Mouse (Mus musculus): Measurements from ENCODE around the gene Spi1. TPM values are rescaled to one million over a fixed set of nuclear protein-coding genes. Genes with fewer than 3 reads are reported as not detected.

Spi1 gene
- polyA plus RNA-seq, 1 experiment from 2014 or later = 2.8 TPM

- peaks cover 63% of the 10 kb centered on the region for H3K36me3 ChIP-seq (ENCODE audit: poor library complexity, severe bottlenecking)
- no peak for ATAC-seq
These were observed 55.3 kb downstream of the Spi1 start for GRCm38 (mm10) chr2:91137481-91137880.

GRCm38 (mm10) chr2:91139311-91139710 is 57.1 kb downstream of the Spi1 start:
- no peaks in the 10 kb centered on the region for H3K9me3 ChIP-seq (replicated peaks)
- H3K9ac ChIP-seq = no peak overlapping the region
- no peak overlapping the region for H3K4me2 ChIP-seq
- no peaks in the 10 kb centered on the region for H3K27me3 ChIP-seq
- 78% methylated on average over 5 of the region's 5 CpGs for WGBS
- no peak for ATAC-seq
- H3K27ac ChIP-seq = no peak overlapping the region
- no peaks in the 10 kb centered on the region for H3K4me1 ChIP-seq
- no peak overlapping the region for H3K4me3 ChIP-seq
- H3K36me3 ChIP-seq (ENCODE audit: poor library complexity, severe bottlenecking) = peaks cover 82% of the 10 kb centered on the region

More at GRCm38 (mm10) chr2:91137481-91137880, 55.3 kb downstream of the Spi1 start:
- no peaks in the 10 kb centered on the region for H3K9me3 ChIP-seq (replicated peaks)
- no peak overlapping the region for H3K27ac ChIP-seq
- no peaks in the 10 kb centered on the region for H3K4me1 ChIP-seq
- H3K27me3 ChIP-seq = no peaks in the 10 kb centered on the region
- no peak overlapping the region for H3K9ac ChIP-seq
- no peak overlapping the region for H3K4me2 ChIP-seq
- no peak overlapping the region for H3K4me3 ChIP-seq
- 94% methylated on average over 6 of the region's 6 CpGs for WGBS

- ATAC-seq = no peak
- H3K27ac ChIP-seq = no peak overlapping the region
- H3K27me3 ChIP-seq = no peaks in the 10 kb centered on the region
- WGBS = 63% methylated on average over 8 of the region's 8 CpGs
- H3K4me2 ChIP-seq = no peak overlapping the region
- H3K36me3 ChIP-seq (ENCODE audit: poor library complexity, severe bottlenecking) = peaks cover 86% of the 10 kb centered on the region
- no peaks in the 10 kb centered on the region for H3K4me1 ChIP-seq
- H3K9ac ChIP-seq = no peak overlapping the region
- H3K4me3 ChIP-seq = no peak overlapping the region
- no peaks in the 10 kb centered on the region for H3K9me3 ChIP-seq (replicated peaks)
These were observed 57.6 kb downstream of the Spi1 start for GRCm38 (mm10) chr2:91139764-91140163.

GRCm38 (mm10) chr2:91142920-91143319 is 60.7 kb downstream of the Spi1 start:
- Histone ChIP-seq H3K4me2 (no peak overlapping the region), H3K27me3 (no peaks in the 10 kb centered on the region), H3K4me3 (no peak overlapping the region), H3K9ac (no peak overlapping the region), H3K36me3 (ENCODE audit: poor library complexity, severe bottlenecking) (peaks cover 96% of the 10 kb centered on the region), H3K27ac (no peak overlapping the region), H3K4me1 (no peaks in the 10 kb centered on the region), H3K9me3 (replicated peaks) (no peaks in the 10 kb centered on the region)
- no peak for ATAC-seq
- 96% methylated on average over 6 of the region's 6 CpGs for WGBS

GRCm38 (mm10) chr2:91143401-91143800 is 61.2 kb downstream of the Spi1 start:
- no peak overlapping the region for H3K9ac ChIP-seq
- no peak overlapping the region for H3K27ac ChIP-seq
- H3K9me3 ChIP-seq (replicated peaks) = no peaks in the 10 kb centered on the region
- H3K4me1 ChIP-seq = no peaks in the 10 kb centered on the region
- 96% methylated on average over 11 of the region's 11 CpGs for WGBS
- H3K27me3 ChIP-seq = no peaks in the 10 kb centered on the region
- no peak overlapping the region for H3K4me3 ChIP-seq
- H3K4me2 ChIP-seq = no peak overlapping the region
- no peak for ATAC-seq
- H3K36me3 ChIP-seq (ENCODE audit: poor library complexity, severe bottlenecking) = peaks cover 94% of the 10 kb centered on the region

GRCm38 (mm10) chr2:91148101-91148500 is 65.9 kb downstream of the Spi1 start:
- peaks cover 89% of the 10 kb centered on the region for H3K36me3 ChIP-seq (ENCODE audit: poor library complexity, severe bottlenecking)
- H3K4me1 ChIP-seq = no peaks in the 10 kb centered on the region
- H3K27ac ChIP-seq = no peak overlapping the region
- no peak overlapping the region for H3K9ac ChIP-seq
- no peak overlapping the region for H3K4me2 ChIP-seq
- no peak overlapping the region for H3K4me3 ChIP-seq
- no peaks in the 10 kb centered on the region for H3K9me3 ChIP-seq (replicated peaks)
- H3K27me3 ChIP-seq = no peaks in the 10 kb centered on the region
- no peak for ATAC-seq

- H3K9me3 ChIP-seq (replicated peaks) = no peaks in the 10 kb centered on the region
- H3K4me2 ChIP-seq = no peak overlapping the region
- no peaks in the 10 kb centered on the region for H3K27me3 ChIP-seq
- no peaks in the 10 kb centered on the region for H3K4me1 ChIP-seq
- ATAC-seq = no peak
- no peak overlapping the region for H3K27ac ChIP-seq
- no peak overlapping the region for H3K4me3 ChIP-seq
- peaks cover 89% of the 10 kb centered on the region for H3K36me3 ChIP-seq (ENCODE audit: poor library complexity, severe bottlenecking)
- 82% methylated on average over 1 of the region's 1 CpGs for WGBS
- H3K9ac ChIP-seq = no peak overlapping the region
These were observed 69.1 kb downstream of the Spi1 start for GRCm38 (mm10) chr2:91151331-91151730.

- Histone ChIP-seq H3K9me3 (replicated peaks) (no peaks in the 10 kb centered on the region), H3K4me2 (no peak overlapping the region), H3K36me3 (ENCODE audit: poor library complexity, severe bottlenecking) (peaks cover 89% of the 10 kb centered on the region), H3K9ac (no peak overlapping the region), H3K4me3 (no peak overlapping the region), H3K27ac (no peak overlapping the region), H3K4me1 (no peaks in the 10 kb centered on the region), H3K27me3 (no peaks in the 10 kb centered on the region)
- 81% methylated on average over 3 of the region's 3 CpGs for WGBS
- no peak for ATAC-seq
These were observed 70.7 kb downstream of the Spi1 start for GRCm38 (mm10) chr2:91152885-91153377.

- H3K27me3 ChIP-seq = no peaks in the 10 kb centered on the region
- no peak for ATAC-seq
- H3K4me1 ChIP-seq = no peaks in the 10 kb centered on the region
- no peak overlapping the region for H3K9ac ChIP-seq
- no peak overlapping the region for H3K4me3 ChIP-seq
- H3K4me2 ChIP-seq = no peak overlapping the region
- no peaks in the 10 kb centered on the region for H3K9me3 ChIP-seq (replicated peaks)
- peaks cover 87% of the 10 kb centered on the region for H3K36me3 ChIP-seq (ENCODE audit: poor library complexity, severe bottlenecking)
- 93% methylated on average over 3 of the region's 3 CpGs for WGBS
- no peak overlapping the region for H3K27ac ChIP-seq
These were observed 71.9 kb downstream of the Spi1 start for GRCm38 (mm10) chr2:91154091-91154490.

GRCm38 (mm10) chr2:91157002-91157752 is 75.0 kb downstream of the Spi1 start:
- no peak for ATAC-seq
- Histone ChIP-seq H3K4me2 (no peak overlapping the region), H3K27ac (no peak overlapping the region), H3K27me3 (no peaks in the 10 kb centered on the region), H3K4me1 (no peaks in the 10 kb centered on the region), H3K36me3 (ENCODE audit: poor library complexity, severe bottlenecking) (peaks cover 92% of the 10 kb centered on the region), H3K9me3 (replicated peaks) (no peaks in the 10 kb centered on the region), H3K9ac (no peak overlapping the region), H3K4me3 (no peak overlapping the region)
- 31% methylated on average over 6 of the region's 6 CpGs for WGBS

GRCm38 (mm10) chr2:91160591-91160990 is 78.4 kb downstream of the Spi1 start:
- Histone ChIP-seq H3K4me1 (no peaks in the 10 kb centered on the region), H3K27me3 (no peaks in the 10 kb centered on the region), H3K9me3 (replicated peaks) (no peaks in the 10 kb centered on the region), H3K4me2 (no peak overlapping the region), H3K9ac (no peak overlapping the region), H3K4me3 (no peak overlapping the region), H3K36me3 (ENCODE audit: poor library complexity, severe bottlenecking) (peaks cover 94% of the 10 kb centered on the region), H3K27ac (no peak overlapping the region)
- no peak for ATAC-seq
- WGBS = 95% methylated on average over 6 of the region's 6 CpGs

- Histone ChIP-seq H3K9me3 (replicated peaks) (no peaks in the 10 kb centered on the region), H3K9ac (no peak overlapping the region), H3K4me3 (no peak overlapping the region), H3K4me2 (no peak overlapping the region), H3K27ac (no peak overlapping the region), H3K4me1 (no peaks in the 10 kb centered on the region), H3K27me3 (no peaks in the 10 kb centered on the region), H3K36me3 (ENCODE audit: poor library complexity, severe bottlenecking) (peaks cover 92% of the 10 kb centered on the region)
- 91% methylated on average over 4 of the region's 4 CpGs for WGBS
- no peak for ATAC-seq
These were observed 80.8 kb downstream of the Spi1 start for GRCm38 (mm10) chr2:91162952-91163351.

GRCm38 (mm10) chr2:91163532-91163931 is 81.3 kb downstream of the Spi1 start:
- Histone ChIP-seq H3K9me3 (replicated peaks) (no peaks in the 10 kb centered on the region), H3K27ac (no peak overlapping the region), H3K36me3 (ENCODE audit: poor library complexity, severe bottlenecking) (peaks cover 91% of the 10 kb centered on the region)

More at GRCm38 (mm10) chr2:91163532-91163931, 81.3 kb downstream of the Spi1 start:
- H3K4me2 ChIP-seq = no peak overlapping the region
- no peak overlapping the region for H3K4me3 ChIP-seq
- no peaks in the 10 kb centered on the region for H3K4me1 ChIP-seq
- no peaks in the 10 kb centered on the region for H3K27me3 ChIP-seq
- no peak for ATAC-seq
- H3K9ac ChIP-seq = no peak overlapping the region
- WGBS = 93% methylated on average over 5 of the region's 5 CpGs
